Mouse (Mus musculus) cerebellum, adult 9-11 months (tissue): ENCODE data around the gene Rab8b.
"Not testable (repeated sequence)": the region's sequence is repeated elsewhere in the genome, so short reads cannot be mapped to it uniquely, and the experiment has no call there.

ENCODE experiments used
- DNase-seq: peaks from one replicate; pipeline ENCODE4 v3.0.0; 2022

The Rab8b gene

GRCm38 (mm10) chr9:66833851-66834250 lies 85.6 kb downstream of the Rab8b start:
- DNase-seq, result peak; percentile 52

GRCm38 (mm10) chr9:66832366-66832908 lies 87.0 kb downstream of the Rab8b start:
- DNase-seq, result no peak

GRCm38 (mm10) chr9:66825990-66826389 lies 93.5 kb downstream of the Rab8b start:
- no peak for DNase-seq

- DNase-seq, result not testable (repeated sequence)
These were observed 97.2 kb downstream of the Rab8b start for GRCm38 (mm10) chr9:66822255-66822654.

- no peak for DNase-seq
These were observed 98.5 kb downstream of the Rab8b start for GRCm38 (mm10) chr9:66820996-66821395.

- no peak for DNase-seq
These were observed 106.1 kb downstream of the Rab8b start for GRCm38 (mm10) chr9:66813392-66813791.

GRCm38 (mm10) chr9:66805951-66806350 lies 113.5 kb downstream of the Rab8b start:
- not testable (repeated sequence) for DNase-seq

GRCm38 (mm10) chr9:66801947-66802346 lies 117.5 kb downstream of the Rab8b start:
- DNase-seq, result no peak

GRCm38 (mm10) chr9:66796739-66797138 lies 122.7 kb downstream of the Rab8b start, which contains the start of gene Gm10647:
TSS of gene Gm10647 (plus strand) at chr9:66797039.
- peak; percentile 20 for DNase-seq

- DNase-seq, result peak; percentile 99
These were observed 123.8 kb downstream of the Rab8b start, which contains the start of gene Aph1b for GRCm38 (mm10) chr9:66795464-66796324. TSS of gene Aph1b (minus strand) at chr9:66795490.

GRCm38 (mm10) chr9:66794629-66795463 lies 124.6 kb downstream of the Rab8b start:
- DNase-seq, result peak; percentile 32
